Mouse (Mus musculus): ENCODE data around the gene Xrra1. TPM values are rescaled to one million over a fixed set of nuclear protein-coding genes. Genes with fewer than 3 reads are reported as not detected.

Gene Xrra1
- polyA plus RNA-seq, 1 experiment from 2014 or later, result 0.11 TPM

DNA sequence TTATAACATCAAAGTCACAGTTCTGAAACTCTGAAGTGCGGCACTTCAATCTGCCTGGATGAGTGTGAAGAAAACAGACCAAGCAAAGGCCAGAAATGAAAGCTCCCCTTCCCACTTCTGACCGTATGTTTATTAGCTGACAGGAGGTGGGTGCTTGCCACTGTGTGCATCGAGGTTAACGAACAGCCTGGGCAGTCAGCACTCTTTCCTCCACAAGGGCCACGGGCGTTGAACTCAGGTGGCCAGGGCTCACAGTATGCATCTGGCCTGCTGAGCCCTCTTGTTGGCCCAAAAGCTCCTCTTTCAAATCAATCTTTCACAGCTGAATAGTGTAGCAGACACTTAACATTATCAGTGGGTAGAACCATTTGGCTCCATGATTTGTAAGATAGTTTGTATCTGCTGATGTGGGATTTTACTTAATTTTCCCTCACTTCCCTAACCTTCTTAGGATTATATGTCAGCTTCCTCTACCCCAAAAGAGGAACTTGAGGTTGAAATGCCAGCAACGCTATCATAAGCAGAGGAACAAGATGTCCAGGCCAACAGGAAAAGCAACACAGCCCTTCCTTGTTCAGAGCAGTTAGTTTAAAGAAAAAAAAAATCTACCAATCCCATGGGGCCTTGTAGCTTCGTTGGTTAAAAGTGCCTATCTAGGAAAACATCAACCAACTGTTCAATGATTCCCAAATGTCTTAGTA, 103.8 kb downstream of the Xrra1 start:
- Histone ChIP-seq H3K9me3 (no peaks in the 10 kb centered on the region), H3K4me3 (replicated peaks) (no peak overlapping the region), H3K4me1 (replicated peaks) (peaks cover 24% of the 10 kb centered on the region), H3K27me3 (replicated peaks) (no peaks in the 10 kb centered on the region), H3K36me3 (no peaks in the 10 kb centered on the region), H3K9ac (no peak overlapping the region), H3K4me2 (replicated peaks) (no peak overlapping the region), H3K27ac (no peak overlapping the region)
- no peak for ATAC-seq
- 68% methylated on average over 8 of the region's 8 CpGs for WGBS

DNA sequence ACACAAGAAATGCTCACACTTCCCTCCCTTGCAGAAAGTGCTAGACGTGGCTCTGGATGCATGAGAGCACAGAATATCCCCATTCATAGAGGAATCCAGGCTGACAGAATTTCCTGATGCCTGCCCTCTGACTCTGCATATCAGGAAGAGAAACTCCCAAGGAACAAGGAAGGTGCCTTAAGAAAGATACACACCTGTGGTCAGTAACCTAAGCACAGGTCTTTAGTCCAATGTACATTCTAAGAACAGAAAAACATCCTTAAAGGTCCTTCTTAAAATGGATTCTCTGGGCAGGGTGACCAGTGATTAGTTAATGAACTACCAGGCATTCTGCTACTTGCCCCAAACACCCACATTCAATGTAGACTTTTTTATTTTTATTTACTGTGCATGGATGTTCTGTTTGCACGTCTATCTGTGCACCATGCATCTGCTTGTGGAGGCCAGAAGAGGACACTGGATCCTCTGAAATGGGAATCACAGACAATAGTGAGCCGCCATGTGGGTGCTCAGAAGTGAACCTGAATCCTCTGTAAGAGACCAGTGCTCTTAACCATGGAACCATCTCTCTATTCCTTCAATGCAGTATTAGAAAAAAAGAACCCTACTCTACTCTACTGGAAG, 104.4 kb downstream of the Xrra1 start:
- Histone ChIP-seq H3K27ac (no peak overlapping the region), H3K9me3 (no peaks in the 10 kb centered on the region), H3K9ac (no peak overlapping the region), H3K4me2 (replicated peaks) (no peak overlapping the region), H3K36me3 (no peaks in the 10 kb centered on the region), H3K4me3 (replicated peaks) (no peak overlapping the region), H3K4me1 (replicated peaks) (peaks cover 24% of the 10 kb centered on the region), H3K27me3 (replicated peaks) (no peaks in the 10 kb centered on the region)
- WGBS, result 79% methylated on average over 3 of the region's 3 CpGs
- ATAC-seq, result no peak

DNA sequence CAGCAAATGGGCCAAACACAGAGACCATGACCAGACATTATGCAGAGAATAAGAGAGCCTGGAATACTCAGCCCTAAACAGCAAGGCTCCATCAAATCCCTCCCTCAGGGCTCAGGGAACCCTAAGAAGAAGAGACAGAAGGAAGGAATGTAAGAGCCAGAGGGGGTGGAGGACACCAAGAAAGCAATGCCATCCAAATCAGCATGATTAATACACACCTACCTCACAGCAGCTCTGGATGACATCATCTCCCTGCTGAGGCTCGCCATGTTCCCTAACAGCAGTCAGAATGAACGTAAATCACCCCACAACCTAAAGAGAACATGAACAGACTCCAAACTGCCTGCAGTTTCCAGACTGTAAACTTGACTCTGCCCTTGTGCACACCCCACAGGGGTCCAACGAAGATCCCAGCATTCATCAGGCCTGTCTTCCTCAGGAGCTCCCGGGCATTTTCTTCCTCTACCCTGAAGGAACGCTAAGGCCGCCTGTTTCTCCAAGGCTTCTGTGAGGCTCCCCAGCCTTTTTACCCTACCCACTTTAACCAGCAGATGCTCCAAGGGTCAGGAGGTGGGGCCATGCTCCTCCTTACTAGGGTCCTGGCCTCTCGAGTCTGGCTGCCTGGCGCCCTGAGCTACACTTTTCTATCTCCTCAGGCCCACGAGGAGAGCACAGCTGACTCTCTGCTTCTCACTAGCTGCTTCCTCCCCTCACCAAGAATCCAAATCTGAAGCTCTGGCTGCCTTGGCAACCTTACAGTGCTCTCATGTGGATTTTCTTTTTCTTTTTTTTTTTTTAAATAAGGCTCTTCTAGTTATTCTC, 106.3 kb downstream of the Xrra1 start:
- H3K9ac ChIP-seq, result no peak overlapping the region
- peak overlapping the region; percentile 41 for H3K4me2 ChIP-seq (replicated peaks)
- 23% methylated on average over 9 of the region's 9 CpGs for WGBS
- no peaks in the 10 kb centered on the region for H3K9me3 ChIP-seq
- H3K4me3 ChIP-seq (replicated peaks), result no peak overlapping the region
- H3K36me3 ChIP-seq, result no peaks in the 10 kb centered on the region
- H3K27ac ChIP-seq, result peak overlapping the region; percentile 86
- H3K27me3 ChIP-seq (replicated peaks), result no peaks in the 10 kb centered on the region
- H3K4me1 ChIP-seq (replicated peaks), result peaks cover 24% of the 10 kb centered on the region
- peak; percentile 69 for ATAC-seq

DNA sequence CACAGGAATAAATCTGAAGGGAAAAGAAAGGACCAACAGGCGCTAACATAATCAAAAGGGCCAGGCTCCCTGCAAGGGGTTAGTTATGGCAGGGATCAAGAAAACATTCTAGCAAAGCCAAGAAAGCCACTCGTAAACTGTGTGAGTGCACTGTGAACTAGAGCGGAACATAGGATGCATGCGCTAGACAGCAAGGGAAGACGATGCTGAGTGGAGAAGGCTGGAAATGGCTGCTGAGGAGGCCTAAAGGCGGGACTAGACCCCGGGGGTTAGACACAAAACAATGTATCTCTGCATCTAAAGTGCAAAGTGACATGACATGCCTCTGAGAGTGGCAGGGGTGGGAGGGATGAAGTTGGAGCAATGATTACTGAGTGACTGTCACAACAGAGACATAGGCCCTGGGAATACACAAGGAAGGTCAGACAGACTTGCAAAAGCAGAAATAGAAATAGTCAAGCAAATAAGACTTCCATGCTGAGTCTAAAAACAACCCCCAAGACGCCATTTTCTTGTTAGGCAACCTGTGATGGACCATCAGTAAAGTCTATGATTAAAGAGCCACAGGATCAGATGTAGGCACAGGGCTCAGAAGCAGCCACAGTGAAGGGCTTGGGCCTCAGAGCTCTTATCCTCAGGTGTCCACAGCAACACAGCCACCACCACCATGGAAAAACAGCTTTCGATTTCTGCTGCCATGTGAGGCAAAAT, 107.2 kb downstream of the Xrra1 start:
- Histone ChIP-seq H3K4me2 (replicated peaks) (0 out of 2 replicates have a peak overlapping the region, but pooled peaks have one; percentile 4), H3K4me1 (replicated peaks) (peaks cover 24% of the 10 kb centered on the region), H3K27ac (peak overlapping the region; percentile 52; the same call in 1 of the 2 replicates), H3K27me3 (replicated peaks) (no peaks in the 10 kb centered on the region), H3K36me3 (no peaks in the 10 kb centered on the region), H3K4me3 (replicated peaks) (no peak overlapping the region), H3K9me3 (no peaks in the 10 kb centered on the region), H3K9ac (no peak overlapping the region)
- ATAC-seq, result 0 out of 2 replicates have a peak, but pooled peaks have one; percentile 29
- 56% methylated on average over 9 of the region's 9 CpGs for WGBS

Other genes starting within 250 kb of the Xrra1 start
- 1.3 and 1.4 TPM in 2 replicates for gene Tpbgl, start 232.0 kb upstream of the Xrra1 start, polyA plus RNA-seq (2015; fragmentation: Nextera tagmentation; extraction: Ambion mirVana)
- gene Slco2b1, start 147.8 kb upstream of the Xrra1 start, polyA plus RNA-seq (2015; fragmentation: Nextera tagmentation; extraction: Ambion mirVana), result 2.7 and 3.1 TPM in 2 replicates
- not detected in 2 replicates for gene Olfr520, start 128.8 kb upstream of the Xrra1 start, polyA plus RNA-seq (2015; fragmentation: Nextera tagmentation; extraction: Ambion mirVana)
- gene Olfr521, start 95.6 kb upstream of the Xrra1 start, polyA plus RNA-seq (2015; fragmentation: Nextera tagmentation; extraction: Ambion mirVana), result not detected in 2 replicates
- 5.2 TPM in 2 replicates for gene Neu3, start 30.7 kb upstream of the Xrra1 start, polyA plus RNA-seq (2015; fragmentation: Nextera tagmentation; extraction: Ambion mirVana)
- 387 and 427 TPM in 2 replicates for gene Spcs2, start 4.3 kb downstream of the Xrra1 start, polyA plus RNA-seq (2015; fragmentation: Nextera tagmentation; extraction: Ambion mirVana)
- 3.5 and 3.9 TPM in 2 replicates for gene Rnf169, start 121.3 kb downstream of the Xrra1 start, polyA plus RNA-seq (2015; fragmentation: Nextera tagmentation; extraction: Ambion mirVana)
- 0.69 and 0.72 TPM in 2 replicates for gene Chrdl2, start 147.1 kb downstream of the Xrra1 start, polyA plus RNA-seq (2015; fragmentation: Nextera tagmentation; extraction: Ambion mirVana)

Data from intestine, embryonic 15.5 days (tissue).